ENCODE assay signal across 7 mouse cellular contexts in the genomic region with DNA sequence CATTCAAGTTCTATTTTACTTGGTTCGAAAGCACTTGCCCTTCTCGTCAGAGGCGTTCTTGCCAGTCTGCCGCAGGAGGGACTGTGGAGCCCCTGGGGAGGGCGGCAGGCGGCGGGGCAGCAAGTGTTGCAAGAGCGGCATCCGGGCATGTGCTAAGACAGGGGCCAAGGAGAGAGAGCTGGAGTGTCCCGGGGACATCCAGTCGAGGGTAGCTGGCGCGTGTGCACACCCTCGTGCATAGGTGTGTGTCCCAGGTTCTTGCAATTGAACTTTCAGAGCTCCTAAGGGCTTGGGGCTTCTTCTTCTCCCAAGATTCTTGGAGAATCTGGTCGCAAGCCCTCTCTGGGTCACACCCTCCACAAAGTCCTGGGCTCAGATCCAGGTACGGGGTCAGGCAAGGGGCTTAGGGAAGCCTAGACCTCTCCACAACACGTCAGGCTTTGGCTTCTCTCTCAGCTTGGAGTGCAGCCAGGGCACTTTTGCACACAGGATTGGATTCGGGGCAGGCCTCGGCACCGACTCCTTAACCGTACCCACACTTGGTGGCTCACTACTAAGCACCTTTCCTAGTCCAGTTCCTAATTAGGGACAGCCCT. TPM values are rescaled to one million over a fixed set of nuclear protein-coding genes. Genes with fewer than 3 reads are reported as not detected.
A peak's percentile ranks its signal among the peaks of the same experiment; 100 is the strongest.
DNase-seq lines count a peak whose midpoint lies in the region; ATAC-seq and TF ChIP-seq lines count a peak whose summit lies in the region.

No protein-coding gene starts in this region.

- peaks cover 48% of the 10 kb centered on the region for H3K4me1 ChIP-seq in heart, embryonic 11.5 days (ENCODE audit: control insufficient read depth, insufficient read depth, low read length)
- H3K4me1 ChIP-seq in kidney, postnatal 0 days (replicated peaks; ENCODE audit: insufficient read depth, low read length), result peaks cover 46% of the 10 kb centered on the region

- peaks cover 49% of the 10 kb centered on the region for H3K27me3 ChIP-seq in heart, embryonic 11.5 days (ENCODE audit: control insufficient read depth, insufficient read depth, low read length)
- peaks cover 44% of the 10 kb centered on the region for H3K27me3 ChIP-seq in kidney, postnatal 0 days (ENCODE audit: insufficient read depth, low read length)
- H3K27me3 ChIP-seq in splenic B cell, adult 2 months (ENCODE audit: control insufficient read depth, insufficient read depth, low read length, poor library complexity, severe bottlenecking), result no peaks in the 10 kb centered on the region

- no peak for TF ChIP-seq CTCF in kidney, postnatal 0 days (IDR thresholded peaks at IDR 0.05; ENCODE audit: low read depth)

- H3K4me3 ChIP-seq in heart, embryonic 11.5 days (ENCODE audit: low read depth, low read length), result peak overlapping the region; percentile 60
- H3K4me3 ChIP-seq in kidney, postnatal 0 days (replicated peaks; ENCODE audit: low read depth, low read length), result peak overlapping the region; percentile 54

- H3K4me2 ChIP-seq in heart, embryonic 11.5 days, result peak overlapping the region; percentile 83
- H3K4me2 ChIP-seq in kidney, postnatal 0 days (ENCODE audit: low read length), result peak overlapping the region; percentile 91

- peak; percentile 71 to 72 for DNase-seq in right cerebral cortex, postnatal 10 days (ENCODE audit: low spot score in 2 of 2)
- no peak for DNase-seq in right cerebral cortex, postnatal 36 days (ENCODE audit: low spot score in 2 of 2)
- DNase-seq in cerebellum, adult 11-12 months, result peak; percentile 77
- DNase-seq in kidney, postnatal 0 days (ENCODE audit: low spot score), result no peak
- peak; percentile 28 for DNase-seq in lung, postnatal 25 days (ENCODE audit: low spot score)
- DNase-seq in splenic B cell, adult 2 months (ENCODE audit: low read depth, low spot score), result peak; percentile 46

- WGBS in heart, embryonic 11.5 days (ENCODE audit: insufficient replicate concordance), result 12% methylated on average over 21 of the region's 21 CpGs
- 14% methylated on average over 21 of the region's 21 CpGs for WGBS in kidney, postnatal 0 days

- no peaks in the 10 kb centered on the region for H3K36me3 ChIP-seq in heart, embryonic 11.5 days (ENCODE audit: control insufficient read depth, insufficient read depth, low read length)
- H3K36me3 ChIP-seq in kidney, postnatal 0 days (ENCODE audit: insufficient read depth, low read length), result 0 out of 2 replicates have a peak, but pooled peaks cover under 1% of the 10 kb centered on the region
- no peaks in the 10 kb centered on the region for H3K36me3 ChIP-seq in splenic B cell, adult 2 months (ENCODE audit: control insufficient read depth, insufficient read depth, low read length, poor library complexity, severe bottlenecking)

- H3K9me3 ChIP-seq in heart, embryonic 11.5 days (replicated peaks; ENCODE audit: control insufficient read depth, low read length), result no peaks in the 10 kb centered on the region
- H3K9me3 ChIP-seq in kidney, postnatal 0 days (replicated peaks; ENCODE audit: low read length), result no peaks in the 10 kb centered on the region

- no peak for ATAC-seq in heart, embryonic 11.5 days (replicated peaks; ENCODE audit: insufficient number of reproducible peaks, low FRiP score, low TSS enrichment)
- ATAC-seq in kidney, postnatal 0 days (replicated peaks; ENCODE audit: low FRiP score, low read depth), result no peak

- peak overlapping the region; percentile 67; the same call in 1 of the 2 replicates for H3K27ac ChIP-seq in heart, embryonic 11.5 days (ENCODE audit: low read depth, low read length)
- peak overlapping the region; percentile 90; the same call in 1 of the 2 replicates for H3K27ac ChIP-seq in kidney, postnatal 0 days

- H3K9ac ChIP-seq in heart, embryonic 11.5 days (ENCODE audit: low read depth, low read length), result peak overlapping the region; percentile 63
- peak overlapping the region; percentile 54 for H3K9ac ChIP-seq in kidney, postnatal 0 days (ENCODE audit: low read depth, low read length)

RNA-seq across cellular contexts. Expression of gene Phpt1, which starts 0.5 kb away (rescaled TPM):
- polyA plus RNA-seq in heart, embryonic 11.5 days (2014; fragmentation: Nextera tagmentation; extraction: Ambion mirVana), result 167 and 172 TPM in 2 replicates
- 197 TPM in 2 replicates for polyA plus RNA-seq in kidney, postnatal 0 days (2015; fragmentation: Nextera tagmentation; extraction: Ambion mirVana)

RNA-seq across cellular contexts. Expression of gene Mamdc4, which starts 0.9 kb away (rescaled TPM):
- polyA plus RNA-seq in heart, embryonic 11.5 days (2014; fragmentation: Nextera tagmentation; extraction: Ambion mirVana), result 3.2 and 5.5 TPM in 2 replicates
- polyA plus RNA-seq in kidney, postnatal 0 days (2015; fragmentation: Nextera tagmentation; extraction: Ambion mirVana), result 0.59 and 0.85 TPM in 2 replicates

RNA-seq across cellular contexts. Expression of gene Ajm1, which starts 6.0 kb away (rescaled TPM):
- 0.21 TPM in 1 of 2 replicates, not detected in the other for polyA plus RNA-seq in heart, embryonic 11.5 days (2014; fragmentation: Nextera tagmentation; extraction: Ambion mirVana)
- 0.15 and 0.16 TPM in 2 replicates for polyA plus RNA-seq in kidney, postnatal 0 days (2015; fragmentation: Nextera tagmentation; extraction: Ambion mirVana)

RNA-seq across cellular contexts. Expression of gene Edf1, which starts 17.9 kb away (rescaled TPM):
- 318 and 356 TPM in 2 replicates for polyA plus RNA-seq in heart, embryonic 11.5 days (2014; fragmentation: Nextera tagmentation; extraction: Ambion mirVana)
- polyA plus RNA-seq in kidney, postnatal 0 days (2015; fragmentation: Nextera tagmentation; extraction: Ambion mirVana), result 351 and 379 TPM in 2 replicates

RNA-seq across cellular contexts. Expression of gene Traf2, which starts 28.8 kb away (rescaled TPM):
- 20.3 and 21.9 TPM in 2 replicates for polyA plus RNA-seq in heart, embryonic 11.5 days (2014; fragmentation: Nextera tagmentation; extraction: Ambion mirVana)
- polyA plus RNA-seq in kidney, postnatal 0 days (2015; fragmentation: Nextera tagmentation; extraction: Ambion mirVana), result 24.4 and 28.1 TPM in 2 replicates

Comparison
In these comparisons a context has a peak if more than half of its experiments do, and no peak if none do; other contexts are left out.
1. DNase-seq: peak in right cerebral cortex, postnatal 10 days (2 of 2), cerebellum, adult 11-12 months (single experiment), lung, postnatal 25 days (single experiment) and splenic B cell, adult 2 months (single experiment); none in right cerebral cortex, postnatal 36 days (0 of 2) and kidney, postnatal 0 days (single experiment).